ENCODE assay signal across 28 mouse cellular contexts in genomic region chr9:41242372-41242771, GRCm38 (mm10).
DNase-seq lines count a peak whose midpoint lies in the region; ATAC-seq and TF ChIP-seq lines count a peak whose summit lies in the region.
"Had no signal": no experiment of that assay in that cellular context is flagged by ENCODE, and none has a peak within 500 bp of the region (broad histone marks: within the 10 kb centered on the region; RNA-seq: fewer than 3 reads in every experiment).

No protein-coding gene starts in this region.

- H3K4me3 ChIP-seq in gastrocnemius, adult 2 months: no peak overlapping the region
- H3K4me3 ChIP-seq in liver, embryonic 14.5 days (ENCODE audit: insufficient read depth in 1 of 2, low read depth in 2 of 2, low read length in 2 of 2): no peak overlapping the region
- H3K4me3 ChIP-seq in liver, postnatal 0 days (ENCODE audit: low read depth, low read length): no peak overlapping the region
- H3K4me3 ChIP-seq: embryonic facial prominence, embryonic 13.5 days; erythroblast, embryonic 14.5 days; forebrain, embryonic 13.5 days; limb, embryonic 13.5 days; liver, embryonic 15.5 days; midbrain, embryonic 10.5 days; neural tube, embryonic 15.5 days had no signal

- WGBS in liver, embryonic 14.5 days (ENCODE audit: insufficient replicate concordance): 59% methylated on average over 7 of the region's 7 CpGs
- WGBS in liver, postnatal 0 days (ENCODE audit: insufficient replicate concordance): 75% methylated on average over 7 of the region's 7 CpGs

- intact Hi-C loops in gastrocnemius, adult 2 months (cut with DNase I): no loop called here

- ATAC-seq in liver, embryonic 14.5 days (ENCODE audit: insufficient read depth): no peak
- ATAC-seq in liver, postnatal 0 days: no peak
- ATAC-seq: forebrain, embryonic 13.5 days; lung, postnatal 0 days had no signal

- H3K36me3 ChIP-seq in liver, embryonic 14.5 days (replicated peaks; ENCODE audit: control insufficient read depth, insufficient read depth, low read depth): no peaks in the 10 kb centered on the region
- H3K36me3 ChIP-seq in liver, postnatal 0 days (replicated peaks; ENCODE audit: insufficient read depth, low read length): no peaks in the 10 kb centered on the region
- H3K36me3 ChIP-seq: embryonic facial prominence, embryonic 13.5 days; limb, embryonic 13.5 days; liver, embryonic 15.5 days; midbrain, embryonic 10.5 days; neural tube, embryonic 15.5 days had no signal

- no peaks in the 10 kb centered on the region for H3K4me1 ChIP-seq in liver, embryonic 14.5 days (replicated peaks; ENCODE audit: control insufficient read depth in 2 of 2, insufficient read depth in 2 of 2, low read length in 1 of 2)
- no peaks in the 10 kb centered on the region for H3K4me1 ChIP-seq in liver, postnatal 0 days (ENCODE audit: insufficient read depth)
- H3K4me1 ChIP-seq: forebrain, embryonic 13.5 days; liver, embryonic 15.5 days; neural tube, embryonic 15.5 days had no signal

- no peaks in the 10 kb centered on the region for H3K9me3 ChIP-seq in liver, embryonic 14.5 days (ENCODE audit: control insufficient read depth, low read length)
- no peaks in the 10 kb centered on the region for H3K9me3 ChIP-seq in liver, postnatal 0 days (ENCODE audit: low read length)
- H3K9me3 ChIP-seq: embryonic facial prominence, embryonic 13.5 days; forebrain, embryonic 13.5 days; limb, embryonic 13.5 days; liver, embryonic 15.5 days; midbrain, embryonic 10.5 days; neural tube, embryonic 15.5 days had no signal

- TF ChIP-seq CTCF in gastrocnemius, adult 2 months (IDR thresholded peaks at IDR 0.05): peak; percentile 14; the same call in 1 of the 2 replicates
- peak; percentile 39 for TF ChIP-seq CTCF in liver, embryonic 14.5 days (IDR thresholded peaks at IDR 0.05; ENCODE audit: low read depth)
- TF ChIP-seq CTCF in liver, postnatal 0 days (IDR thresholded peaks at IDR 0.05; ENCODE audit: low read depth): no peak; the same call in 1 of the 2 replicates

- no peak overlapping the region for H3K9ac ChIP-seq in liver, embryonic 14.5 days (replicated peaks)
- no peak overlapping the region for H3K9ac ChIP-seq in liver, postnatal 0 days (replicated peaks)
- H3K9ac ChIP-seq: embryonic facial prominence, embryonic 13.5 days; forebrain, embryonic 13.5 days; hindbrain, embryonic 14.5 days; limb, embryonic 13.5 days; liver, embryonic 15.5 days; neural tube, embryonic 15.5 days had no signal

- no peak for DNase-seq in gastrocnemius, adult 2 months
- DNase-seq in gastrocnemius, adult 18-20 months (ENCODE audit: low spot score): no peak
- no peak for DNase-seq in liver, embryonic 14.5 days (ENCODE audit: low read depth in 3 of 3, low spot score in 3 of 3)
- DNase-seq in liver, postnatal 0 days: no peak
- DNase-seq in ES-CJ7 (ENCODE audit: low read depth, low spot score): peak; percentile 25
- DNase-seq in induced T-regulatory cell, adult 2 months (ENCODE audit: low read depth): peak; percentile 9
- no peak for DNase-seq in cerebellum, postnatal 4 days (ENCODE audit: low spot score in 2 of 2)
- no peak for DNase-seq in ovary, postnatal 10 days (ENCODE audit: low spot score)
- DNase-seq: cerebellum, adult 11-12 months; cerebellum, postnatal 14 days; embryo, embryonic 11 days; gastrocnemius, postnatal 14 days; heart, adult 18-20 months; heart, postnatal 36 days; kidney, adult 9 months; kidney, postnatal 25 days; layer of hippocampus, adult 9-11 months; right cerebral cortex, postnatal 14 days; thymus, postnatal 25 days had no signal

- H3K27me3 ChIP-seq in liver, embryonic 14.5 days (ENCODE audit: control insufficient read depth, insufficient read depth, low read length): no peaks in the 10 kb centered on the region
- H3K27me3 ChIP-seq in liver, postnatal 0 days (ENCODE audit: insufficient read depth, low read length): no peaks in the 10 kb centered on the region
- H3K27me3 ChIP-seq: embryonic facial prominence, embryonic 13.5 days; forebrain, embryonic 13.5 days; limb, embryonic 13.5 days; neural tube, embryonic 15.5 days had no signal

- no peak overlapping the region for H3K4me2 ChIP-seq in liver, embryonic 14.5 days (ENCODE audit: low read depth)
- H3K4me2 ChIP-seq in liver, postnatal 0 days (ENCODE audit: low read depth, low read length): no peak overlapping the region
- H3K4me2 ChIP-seq: embryonic facial prominence, embryonic 13.5 days; forebrain, embryonic 13.5 days; hindbrain, embryonic 14.5 days; limb, embryonic 13.5 days; liver, embryonic 15.5 days; neural tube, embryonic 15.5 days had no signal

- no peak for TF ChIP-seq EP300 in liver, embryonic 14.5 days (IDR thresholded peaks at IDR 0.05; ENCODE audit: low read depth)
- no peak for TF ChIP-seq EP300 in liver, postnatal 0 days (IDR thresholded peaks at IDR 0.05; ENCODE audit: low read depth)

- H3K27ac ChIP-seq in gastrocnemius, adult 2 months: no peak overlapping the region
- H3K27ac ChIP-seq in liver, embryonic 14.5 days: no peak overlapping the region
- no peak overlapping the region for H3K27ac ChIP-seq in liver, postnatal 0 days (ENCODE audit: low read depth)
- H3K27ac ChIP-seq: embryonic facial prominence, embryonic 13.5 days; forebrain, embryonic 13.5 days; hindbrain, embryonic 14.5 days; limb, embryonic 13.5 days; liver, embryonic 15.5 days; midbrain, embryonic 10.5 days; neural tube, embryonic 15.5 days had no signal

Comparison
In these comparisons a context has a peak if more than half of its experiments do, and no peak if none do; other contexts are left out.
1. DNase-seq: peak in ES-CJ7 (single experiment) and induced T-regulatory cell, adult 2 months (single experiment); none in gastrocnemius, adult 2 months (single experiment), gastrocnemius, adult 18-20 months (single experiment), liver, embryonic 14.5 days (0 of 3), liver, postnatal 0 days (single experiment), cerebellum, postnatal 4 days (0 of 2) and ovary, postnatal 10 days (single experiment).